Mouse (Mus musculus) hindbrain, embryonic 13.5 days (tissue): Measurements from ENCODE around the gene Tead4. TPM values are rescaled to one million over a fixed set of nuclear protein-coding genes. Genes with fewer than 3 reads are reported as not detected.
A peak's percentile ranks its signal among the peaks of the same experiment; 100 is the strongest.

ENCODE experiments used
- ATAC-seq: fragments of 200-750 bp; cut with Nextera tagmentation; 2 replicates; pipeline ENCODE4 v1.8.0; 2017; ENCODE audit warnings: moderate TSS enrichment; ENCODE audit not compliant: low FRiP score
- H3K27ac ChIP-seq: fragments of 300-500 bp; sonication (generic); 2 replicates; pipeline ENCODE4 v1.5.1; 2015; ENCODE audit warnings: inconsistent platforms, mild to moderate bottlenecking, moderate library complexity
- H3K27me3 ChIP-seq: fragments of 300-500 bp; sonication (generic); 2 replicates; pipeline ENCODE4 v1.6.1; 2015; ENCODE audit warnings: mild to moderate bottlenecking, inconsistent platforms
- H3K36me3 ChIP-seq: fragments of 300-500 bp; sonication (generic); 2 replicates; pipeline ENCODE4 v1.6.1; 2015; ENCODE audit warnings: mild to moderate bottlenecking, inconsistent platforms
- H3K4me1 ChIP-seq: fragments of 300-500 bp; sonication (generic); replicated peaks from 2 replicates; pipeline ENCODE4 v1.6.1; 2015; ENCODE audit warnings: inconsistent platforms
- H3K4me2 ChIP-seq: fragments of 300-500 bp; sonication (generic); 2 replicates; pipeline ENCODE4 v1.6.1; 2015; ENCODE audit warnings: inconsistent platforms, mild to moderate bottlenecking, moderate library complexity
- H3K4me3 ChIP-seq: fragments of 300-500 bp; sonication (generic); 2 replicates; pipeline ENCODE4 v1.5.1; 2015; ENCODE audit warnings: mild to moderate bottlenecking, inconsistent platforms
- H3K9ac ChIP-seq: fragments of 300-500 bp; sonication (generic); 2 replicates; pipeline ENCODE4 v1.6.1; 2015; ENCODE audit warnings: mild to moderate bottlenecking, inconsistent platforms
- H3K9me3 ChIP-seq: fragments of 300-500 bp; sonication (generic); 2 replicates; pipeline ENCODE4 v1.6.1; 2016; ENCODE audit warnings: inconsistent platforms
- WGBS: fragments of 180-500 bp; shearing (Covaris S2); methylation state at CpG from one replicate; pipeline ENCODE4 v1.1.7; 2015; 5-methylcytosine and 5-hydroxymethylcytosine counted together
- polyA plus RNA-seq: library from polyadenylated mRNA; unstranded; fragments of >200 nt; fragmentation: Nextera tagmentation; extraction: Ambion mirVana; gene quantifications from 2 replicates; pipeline ENCODE4 v1.2.1, GENCODE M21; 2015

Gene Tead4
- polyA plus RNA-seq, 1 experiment from 2014 or later, result 0.53 TPM

GRCm38 (mm10) chr6:128259252-128259651 lies 41.4 kb downstream of the Tead4 start:
- no peak overlapping the region for H3K9ac ChIP-seq
- WGBS, result 84% methylated on average over 3 of the region's 3 CpGs
- no peak overlapping the region for H3K4me3 ChIP-seq
- H3K27ac ChIP-seq, result no peak overlapping the region
- no peak overlapping the region for H3K4me2 ChIP-seq
- ATAC-seq, result no peak
- no peaks in the 10 kb centered on the region for H3K36me3 ChIP-seq
- H3K9me3 ChIP-seq, result no peaks in the 10 kb centered on the region
- no peaks in the 10 kb centered on the region for H3K27me3 ChIP-seq
- H3K4me1 ChIP-seq, result no peaks in the 10 kb centered on the region; the same call in 1 of the 2 replicates

GRCm38 (mm10) chr6:128255941-128256340 lies 44.7 kb downstream of the Tead4 start:
- Histone ChIP-seq H3K27me3 (no peaks in the 10 kb centered on the region), H3K36me3 (no peaks in the 10 kb centered on the region), H3K27ac (no peak overlapping the region), H3K9me3 (no peaks in the 10 kb centered on the region), H3K4me1 (no peaks in the 10 kb centered on the region; the same call in 1 of the 2 replicates), H3K4me2 (no peak overlapping the region), H3K9ac (no peak overlapping the region), H3K4me3 (no peak overlapping the region)
- ATAC-seq, result no peak
- WGBS, result 68% methylated on average over 2 of the region's 2 CpGs

- Histone ChIP-seq H3K4me3 (no peak overlapping the region), H3K4me2 (no peak overlapping the region), H3K36me3 (no peaks in the 10 kb centered on the region), H3K9ac (no peak overlapping the region), H3K27ac (no peak overlapping the region), H3K4me1 (no peaks in the 10 kb centered on the region; the same call in 1 of the 2 replicates), H3K9me3 (no peaks in the 10 kb centered on the region), H3K27me3 (no peaks in the 10 kb centered on the region)
- ATAC-seq, result no peak
- WGBS, result 77% methylated on average over 4 of the region's 4 CpGs
Observed at GRCm38 (mm10) chr6:128255292-128255691, 45.3 kb downstream of the Tead4 start.

- ATAC-seq, result no peak
- no peaks in the 10 kb centered on the region for H3K27me3 ChIP-seq
- H3K4me3 ChIP-seq, result no peak overlapping the region
- no peaks in the 10 kb centered on the region for H3K9me3 ChIP-seq
- H3K4me2 ChIP-seq, result no peak overlapping the region
- no peak overlapping the region for H3K9ac ChIP-seq
- H3K27ac ChIP-seq, result no peak overlapping the region
- H3K36me3 ChIP-seq, result no peaks in the 10 kb centered on the region
- 18% methylated on average over 4 of the region's 4 CpGs for WGBS
- H3K4me1 ChIP-seq, result no peaks in the 10 kb centered on the region; the same call in 1 of the 2 replicates
Observed at GRCm38 (mm10) chr6:128254551-128254950, 46.1 kb downstream of the Tead4 start.

GRCm38 (mm10) chr6:128253111-128253510 lies 47.5 kb downstream of the Tead4 start:
- Histone ChIP-seq H3K4me2 (no peak overlapping the region), H3K9me3 (no peaks in the 10 kb centered on the region), H3K4me3 (no peak overlapping the region), H3K27me3 (no peaks in the 10 kb centered on the region), H3K36me3 (no peaks in the 10 kb centered on the region), H3K27ac (no peak overlapping the region), H3K4me1 (no peaks in the 10 kb centered on the region; the same call in 1 of the 2 replicates), H3K9ac (no peak overlapping the region)
- WGBS, result 86% methylated on average over 2 of the region's 2 CpGs
- no peak for ATAC-seq

- Histone ChIP-seq H3K4me3 (no peak overlapping the region), H3K36me3 (no peaks in the 10 kb centered on the region), H3K27me3 (no peaks in the 10 kb centered on the region), H3K9me3 (no peaks in the 10 kb centered on the region), H3K4me2 (no peak overlapping the region), H3K27ac (no peak overlapping the region), H3K9ac (no peak overlapping the region), H3K4me1 (no peaks in the 10 kb centered on the region; the same call in 1 of the 2 replicates)
- 90% methylated on average over 5 of the region's 5 CpGs for WGBS
- no peak for ATAC-seq
Observed at GRCm38 (mm10) chr6:128250596-128250995, 50.0 kb downstream of the Tead4 start.

GRCm38 (mm10) chr6:128237102-128237763 lies 63.4 kb downstream of the Tead4 start:
- Histone ChIP-seq H3K36me3 (no peaks in the 10 kb centered on the region), H3K4me3 (no peak overlapping the region), H3K4me1 (no peaks in the 10 kb centered on the region), H3K9ac (no peak overlapping the region), H3K27ac (no peak overlapping the region), H3K9me3 (no peaks in the 10 kb centered on the region), H3K4me2 (no peak overlapping the region), H3K27me3 (no peaks in the 10 kb centered on the region)
- 75% methylated on average over 2 of the region's 2 CpGs for WGBS
- ATAC-seq, result no peak

- no peak overlapping the region for H3K4me3 ChIP-seq
- no peak overlapping the region for H3K9ac ChIP-seq
- H3K36me3 ChIP-seq, result no peaks in the 10 kb centered on the region
- no peaks in the 10 kb centered on the region for H3K9me3 ChIP-seq
- 72% methylated on average over 9 of the region's 9 CpGs for WGBS
- no peak overlapping the region for H3K27ac ChIP-seq
- no peaks in the 10 kb centered on the region for H3K27me3 ChIP-seq
- no peak overlapping the region for H3K4me2 ChIP-seq
- no peak for ATAC-seq
- no peaks in the 10 kb centered on the region for H3K4me1 ChIP-seq
Observed at GRCm38 (mm10) chr6:128236581-128236980, 64.0 kb downstream of the Tead4 start.

GRCm38 (mm10) chr6:128234206-128234605 lies 66.4 kb downstream of the Tead4 start:
- no peaks in the 10 kb centered on the region for H3K9me3 ChIP-seq
- no peak overlapping the region for H3K27ac ChIP-seq
- no peaks in the 10 kb centered on the region for H3K36me3 ChIP-seq
- H3K4me2 ChIP-seq, result no peak overlapping the region
- no peak overlapping the region for H3K4me3 ChIP-seq
- no peak overlapping the region for H3K9ac ChIP-seq
- no peaks in the 10 kb centered on the region for H3K4me1 ChIP-seq
- H3K27me3 ChIP-seq, result no peaks in the 10 kb centered on the region
- WGBS, result 37% methylated on average over 5 of the region's 5 CpGs
- ATAC-seq, result peak; percentile 72; the same call in 1 of the 2 replicates

- Histone ChIP-seq H3K4me1 (no peaks in the 10 kb centered on the region), H3K27me3 (no peaks in the 10 kb centered on the region), H3K27ac (no peak overlapping the region), H3K9me3 (no peaks in the 10 kb centered on the region), H3K4me3 (no peak overlapping the region), H3K4me2 (no peak overlapping the region), H3K36me3 (no peaks in the 10 kb centered on the region), H3K9ac (no peak overlapping the region)
- WGBS, result 74% methylated on average over 7 of the region's 7 CpGs
- ATAC-seq, result no peak
Observed at GRCm38 (mm10) chr6:128232216-128232615, 68.4 kb downstream of the Tead4 start.

GRCm38 (mm10) chr6:128231741-128232140 lies 68.9 kb downstream of the Tead4 start:
- no peak overlapping the region for H3K4me2 ChIP-seq
- no peaks in the 10 kb centered on the region for H3K9me3 ChIP-seq
- H3K27ac ChIP-seq, result no peak overlapping the region
- H3K4me1 ChIP-seq, result no peaks in the 10 kb centered on the region
- no peaks in the 10 kb centered on the region for H3K36me3 ChIP-seq
- no peak for ATAC-seq
- WGBS, result 69% methylated on average over 3 of the region's 3 CpGs
- H3K27me3 ChIP-seq, result no peaks in the 10 kb centered on the region
- H3K4me3 ChIP-seq, result no peak overlapping the region
- no peak overlapping the region for H3K9ac ChIP-seq

- no peak overlapping the region for H3K27ac ChIP-seq
- H3K9ac ChIP-seq, result no peak overlapping the region
- WGBS, result 23% methylated on average over 8 of the region's 8 CpGs
- H3K27me3 ChIP-seq, result no peaks in the 10 kb centered on the region
- H3K36me3 ChIP-seq, result no peaks in the 10 kb centered on the region
- no peak for ATAC-seq
- no peaks in the 10 kb centered on the region for H3K9me3 ChIP-seq
- no peaks in the 10 kb centered on the region for H3K4me1 ChIP-seq
- H3K4me2 ChIP-seq, result no peak overlapping the region
- H3K4me3 ChIP-seq, result no peak overlapping the region
Observed at GRCm38 (mm10) chr6:128227438-128228017, 73.1 kb downstream of the Tead4 start.

- Histone ChIP-seq H3K4me3 (no peak overlapping the region), H3K4me1 (no peaks in the 10 kb centered on the region), H3K27me3 (no peaks in the 10 kb centered on the region), H3K27ac (no peak overlapping the region), H3K9ac (no peak overlapping the region), H3K36me3 (no peaks in the 10 kb centered on the region), H3K9me3 (no peaks in the 10 kb centered on the region), H3K4me2 (no peak overlapping the region)
- WGBS, result 90% methylated on average over 3 of the region's 3 CpGs
- ATAC-seq, result no peak; the same call in 1 of the 2 replicates
Observed at GRCm38 (mm10) chr6:128226941-128227340, 73.7 kb downstream of the Tead4 start.
